Mouse (Mus musculus) liver, adult 2 months (tissue): ENCODE measurements around the gene Calu. TPM values are rescaled to one million over a fixed set of nuclear protein-coding genes. Genes with fewer than 3 reads are reported as not detected.
A peak's percentile ranks its signal among the peaks of the same experiment; 100 is the strongest.

ENCODE experiments used
- DNase-seq: peaks from one replicate; pipeline ENCODE4 v3.0.0-alpha.2; 2011; ENCODE audit warnings: low read depth, low spot score; ENCODE audit errors: extremely low read depth
- H3K27ac ChIP-seq: fragments of 200-500 bp; replicated peaks from 2 replicates; pipeline ENCODE4 v1.5.1; 2012; ENCODE audit warnings: low read depth, mild to moderate bottlenecking, control low read depth, inconsistent platforms, low read length; ENCODE audit not compliant: insufficient read depth
- H3K27me3 ChIP-seq: fragments of 200-500 bp; 2 replicates; pipeline ENCODE4 v1.6.1; 2012; ENCODE audit warnings: mild to moderate bottlenecking, moderate library complexity, low read length, inconsistent platforms; ENCODE audit not compliant: control insufficient read depth, insufficient read depth
- H3K36me3 ChIP-seq: fragments of 200-500 bp; 2 replicates; pipeline ENCODE4 v1.6.1; 2012; ENCODE audit warnings: low read length, inconsistent platforms; ENCODE audit not compliant: control insufficient read depth, insufficient read depth
- H3K4me1 ChIP-seq: fragments of 200-500 bp; 2 replicates; pipeline ENCODE4 v1.6.1; 2011; ENCODE audit warnings: low read length; ENCODE audit not compliant: control insufficient read depth, insufficient read depth
- H3K4me3 ChIP-seq: fragments of 200-500 bp; 2 replicates; pipeline ENCODE4 v1.5.1; 2011; ENCODE audit warnings: low read depth, mild to moderate bottlenecking, control low read depth, low read length, moderate library complexity; ENCODE audit not compliant: insufficient read depth
- H3K79me2 ChIP-seq: fragments of 200-500 bp; 2 replicates; pipeline ENCODE4 v1.6.1; 2012; ENCODE audit warnings: inconsistent platforms, mild to moderate bottlenecking, low read length, moderate library complexity; ENCODE audit not compliant: control insufficient read depth, insufficient read depth
- H3K9ac ChIP-seq: fragments of 200-500 bp; 2 replicates; pipeline ENCODE4 v1.6.1; 2012; ENCODE audit warnings: low read depth, mild to moderate bottlenecking, control low read depth, inconsistent platforms, low read length
- CTCF ChIP-seq: fragments of 200-500 bp; IDR thresholded peaks from 2 replicates; pipeline ENCODE4 v1.5.1; 2011; ENCODE audit warnings: low read depth, low read length, control low read depth
- POLR2A ChIP-seq: fragments of 200-500 bp; IDR thresholded peaks from 2 replicates; pipeline ENCODE4 v1.6.1; 2011; ENCODE audit warnings: low read length, control low read depth; ENCODE audit not compliant: insufficient read depth; ENCODE audit errors: extremely low read depth
- WGBS: fragments of 180-500 bp; shearing (Covaris S2); methylation state at CpG from one replicate; pipeline ENCODE4 v1.1.7; 2018; 5-methylcytosine and 5-hydroxymethylcytosine counted together
- polyA plus RNA-seq: library from polyadenylated mRNA; depleted of rRNA; stranded (reverse); fragments of >200 nt; gene quantifications from 2 replicates; pipeline ENCODE4 v1.2.3, GENCODE M21; 2012
- total RNA-seq: library from RNA; depleted of rRNA; stranded (reverse); fragments of >200 nt; gene quantifications from 2 replicates; pipeline ENCODE4 v1.2.3, GENCODE M21; 2014

Calu gene
- total and polyA plus RNA-seq, 2 experiments, result 27.1 to 125 TPM

DNA sequence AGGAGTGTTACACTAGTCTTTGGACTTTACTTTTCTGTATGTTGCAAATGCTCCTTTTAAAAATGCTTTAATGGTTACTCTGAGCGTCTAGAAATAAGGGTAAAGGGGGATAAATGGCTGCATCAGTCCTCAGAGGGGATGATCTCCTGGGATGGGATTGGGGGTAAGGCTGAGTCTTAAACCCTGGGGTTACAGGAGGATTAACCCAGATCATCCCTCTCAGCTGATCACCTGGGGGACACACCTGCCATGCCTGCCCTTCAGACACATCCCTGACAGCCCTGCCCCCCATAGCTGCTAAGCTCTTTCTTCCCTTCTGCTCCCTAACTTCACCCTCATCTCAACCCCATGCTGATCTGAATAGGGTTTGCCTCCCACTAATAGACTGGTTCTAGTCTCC lies 46.4 kb downstream of the Calu start:
- Histone ChIP-seq H3K27ac (no peak overlapping the region), H3K4me1 (peaks cover 6% of the 10 kb centered on the region), H3K79me2 (no peaks in the 10 kb centered on the region), H3K9ac (no peak overlapping the region), H3K36me3 (no peaks in the 10 kb centered on the region), H3K27me3 (peaks cover 10% of the 10 kb centered on the region; the same call in 1 of the 2 replicates), H3K4me3 (no peak overlapping the region)
- WGBS, result 89% methylated on average over 1 of the region's 1 CpGs
- DNase-seq, result no peak
- TF ChIP-seq POLR2A (no peak), CTCF (no peak)

DNA sequence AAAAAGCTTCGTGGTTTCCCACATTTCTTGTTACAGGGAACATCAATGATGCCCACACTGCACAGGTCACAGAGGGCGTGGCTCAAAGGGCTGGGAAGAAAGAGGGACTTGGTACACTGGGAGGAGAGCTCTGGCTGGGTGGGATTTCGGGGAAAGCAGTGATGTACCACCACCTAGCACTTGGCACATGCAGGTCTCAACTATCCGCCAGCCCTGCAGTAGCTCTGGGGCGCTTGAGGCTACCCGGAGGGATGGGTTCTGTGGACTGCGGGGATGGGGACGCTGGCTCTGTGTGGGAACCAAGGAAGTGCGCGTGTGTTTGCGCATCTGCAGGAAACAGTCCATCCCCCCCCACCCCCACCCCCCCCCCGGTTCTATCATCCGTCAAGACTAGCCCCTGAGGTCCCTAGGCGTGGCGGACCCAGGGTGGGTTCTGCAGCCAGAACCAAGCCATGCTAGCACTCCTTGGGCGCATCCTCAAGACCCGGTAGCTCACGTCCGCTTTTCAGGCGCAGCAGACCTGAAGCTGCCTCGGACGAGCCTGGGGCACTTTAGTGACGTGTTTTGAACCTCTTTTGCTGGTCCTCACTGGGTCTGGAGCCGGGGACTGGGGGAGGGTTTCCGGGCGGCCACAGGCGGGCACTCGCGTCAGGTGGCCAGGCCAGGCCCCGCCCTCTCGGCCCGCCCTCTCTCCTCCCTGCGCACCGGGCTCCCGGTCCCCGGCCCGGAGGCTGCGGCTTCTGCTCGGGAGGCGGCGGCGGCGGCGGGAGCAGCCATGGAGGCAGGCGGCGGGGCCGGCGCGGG lies 48.2 kb downstream of the Calu start, which contains the start of gene Ccdc136:
TSS of gene Ccdc136 (plus strand) at position 400 of the 804 bp plus-strand sequence.
- peak; percentile 23 for DNase-seq
- Histone ChIP-seq H3K36me3 (no peaks in the 10 kb centered on the region), H3K27me3 (peaks cover 10% of the 10 kb centered on the region; the same call in 1 of the 2 replicates), H3K4me1 (peaks cover 6% of the 10 kb centered on the region), H3K9ac (peak within 1 kb of the TSS; percentile 40; the same call in 1 of the 2 replicates), H3K4me3 (peak within 1 kb of the TSS; percentile 56), H3K79me2 (no peaks in the 10 kb centered on the region), H3K27ac (no peak within 1 kb of the TSS)
- TF ChIP-seq CTCF (no peak), POLR2A (no peak)
- WGBS, result 1% methylated on average over 48 of the region's 49 CpGs

GRCm38 (mm10) chr6:29396714-29397540 lies 49.1 kb downstream of the Calu start:
- H3K36me3 ChIP-seq, result no peaks in the 10 kb centered on the region
- no peaks in the 10 kb centered on the region for H3K79me2 ChIP-seq
- no peak overlapping the region for H3K27ac ChIP-seq
- WGBS, result 13% methylated on average over 24 of the region's 24 CpGs
- TF ChIP-seq CTCF (no peak), POLR2A (no peak)
- peaks cover 6% of the 10 kb centered on the region for H3K4me1 ChIP-seq
- no peak for DNase-seq
- H3K9ac ChIP-seq, result peak overlapping the region; percentile 40; the same call in 1 of the 2 replicates
- H3K4me3 ChIP-seq, result peak overlapping the region; percentile 56; the same call in 1 of the 2 replicates
- peaks cover 10% of the 10 kb centered on the region; the same call in 1 of the 2 replicates for H3K27me3 ChIP-seq

DNA sequence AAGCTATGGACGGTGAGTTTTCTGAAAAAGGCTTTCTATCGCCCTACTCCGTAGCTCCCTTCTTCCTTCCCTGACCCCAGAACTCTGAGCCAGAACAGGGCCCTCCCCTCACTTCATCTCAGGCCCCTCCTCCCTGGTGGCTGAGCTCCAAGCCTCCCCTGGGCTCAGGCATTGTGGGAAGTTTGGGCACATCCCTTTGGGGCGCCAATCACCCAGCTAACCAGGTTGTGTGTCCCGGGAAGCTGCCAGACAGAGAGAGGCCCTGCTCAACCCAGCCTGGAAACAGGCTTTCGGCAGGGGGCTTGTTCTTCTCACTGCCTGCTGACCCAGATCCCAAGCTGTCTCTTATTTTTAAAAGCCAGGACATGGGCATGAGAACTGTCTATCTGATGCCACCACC lies 49.7 kb downstream of the Calu start:
- no peak for TF ChIP-seq CTCF
- TF ChIP-seq POLR2A, result no peak
- WGBS, result 51% methylated on average over 6 of the region's 6 CpGs
- H3K4me3 ChIP-seq, result no peak overlapping the region
- H3K4me1 ChIP-seq, result peaks cover 6% of the 10 kb centered on the region
- peaks cover 14% of the 10 kb centered on the region; the same call in 1 of the 2 replicates for H3K27me3 ChIP-seq
- no peak for DNase-seq
- H3K79me2 ChIP-seq, result no peaks in the 10 kb centered on the region
- no peak overlapping the region for H3K9ac ChIP-seq
- H3K36me3 ChIP-seq, result no peaks in the 10 kb centered on the region
- no peak overlapping the region for H3K27ac ChIP-seq

GRCm38 (mm10) chr6:29399851-29400250 lies 52.0 kb downstream of the Calu start:
- TF ChIP-seq POLR2A (no peak), CTCF (no peak)
- no peak overlapping the region for H3K4me3 ChIP-seq
- peaks cover 12% of the 10 kb centered on the region; the same call in 1 of the 2 replicates for H3K27me3 ChIP-seq
- DNase-seq, result no peak
- H3K36me3 ChIP-seq, result no peaks in the 10 kb centered on the region
- H3K79me2 ChIP-seq, result no peaks in the 10 kb centered on the region
- no peak overlapping the region for H3K9ac ChIP-seq
- H3K27ac ChIP-seq, result no peak overlapping the region
- 85% methylated on average over 4 of the region's 4 CpGs for WGBS
- H3K4me1 ChIP-seq, result peaks cover 6% of the 10 kb centered on the region
